In genomic region chr9:102496481-102497041, GRCm38 (mm10) we compare ENCODE assay signal across 13 mouse cellular contexts. TPM values are rescaled to one million over a fixed set of nuclear protein-coding genes. Genes with fewer than 3 reads are reported as not detected.
DNase-seq lines count a peak whose midpoint lies in the region; TF ChIP-seq lines count a peak whose summit lies in the region.
"Had no signal": no experiment of that assay in that cellular context is flagged by ENCODE, and none has a peak within 500 bp of the region (broad histone marks: within the 10 kb centered on the region; RNA-seq: fewer than 3 reads in every experiment).

No protein-coding gene starts in this region.

- DNase-seq in gastrocnemius, adult 2 months: no peak
- DNase-seq in gastrocnemius, postnatal 14 days: no peak
- DNase-seq in cerebellum, postnatal 36 days: peak; percentile 40 to 48
- DNase-seq in layer of hippocampus, adult 8-10 months (ENCODE audit: low spot score in 2 of 2): peak; percentile 78 to 83
- DNase-seq in left cerebral cortex, postnatal 36 days (ENCODE audit: low spot score in 2 of 2): peak; percentile 59 to 62
- no peak for DNase-seq in B cell, adult 2 months
- no peak for DNase-seq in urinary bladder, postnatal 36 days (ENCODE audit: low spot score in 2 of 2)
- no peak for DNase-seq in heart, adult 9 months (ENCODE audit: low spot score in 2 of 2)
- DNase-seq: lung, adult 18-20 months had no signal

- no peak for TF ChIP-seq CTCF in gastrocnemius, adult 2 months (IDR thresholded peaks at IDR 0.05)

- no peak overlapping the region for H3K4me3 ChIP-seq in gastrocnemius, adult 2 months
- H3K4me3 ChIP-seq: forebrain, embryonic 15.5 days; limb, embryonic 13.5 days; megakaryocyte, embryonic 14.5 days had no signal

- intact Hi-C loops in gastrocnemius, adult 2 months (cut with DNase I): no loop called here
- intact Hi-C loops in gastrocnemius, postnatal 14 days (cut with DNase I; ENCODE audit: low total_unique reads): no loop called here
- intact Hi-C loops in left cerebral cortex, postnatal 36 days (cut with DNase I): no loop called here

- peak overlapping the region; percentile 91 for H3K27ac ChIP-seq in gastrocnemius, adult 2 months
- H3K27ac ChIP-seq: forebrain, embryonic 15.5 days; kidney, postnatal 0 days; limb, embryonic 13.5 days had no signal

RNA-seq across cellular contexts. Expression of gene Ky, which starts 9.0 kb away (rescaled TPM):
- 100 to 1,000 TPM in 1 of 2 experiments, 10 to 100 TPM in 1; 97.3 to 101 TPM for total RNA-seq in gastrocnemius, adult 2 months (2021)
- total RNA-seq in gastrocnemius, postnatal 14 days (2021): 100 to 1,000 TPM; 124 to 167 TPM
- 1 to 10 TPM; 1.8 to 3.4 (median 2.7) TPM for total RNA-seq in layer of hippocampus, adult 8-10 months (2022)
- 1 to 10 TPM; 2.4 to 3.4 TPM for total RNA-seq in left cerebral cortex, postnatal 36 days (2021)

Comparison
In these comparisons a context has a peak if more than half of its experiments do, and no peak if none do; other contexts are left out.
1. DNase-seq: peak in cerebellum, postnatal 36 days (2 of 2), layer of hippocampus, adult 8-10 months (2 of 2) and left cerebral cortex, postnatal 36 days (2 of 2); none in gastrocnemius, adult 2 months (single experiment), gastrocnemius, postnatal 14 days (single experiment), B cell, adult 2 months (0 of 2), urinary bladder, postnatal 36 days (0 of 2) and heart, adult 9 months (0 of 2).
2. RNA of gene Ky, which starts 9.0 kb away (total RNA-seq): 124 to 167 TPM in gastrocnemius, postnatal 14 days and 97.3 to 101 TPM in gastrocnemius, adult 2 months; 2.4 to 3.4 TPM in left cerebral cortex, postnatal 36 days and 1.8 to 3.4 TPM in layer of hippocampus, adult 8-10 months; every median in the first group is over 10 times any median in the second.